Mouse (Mus musculus): ENCODE measurements around the gene Cstf3. TPM values are rescaled to one million over a fixed set of nuclear protein-coding genes. Genes with fewer than 3 reads are reported as not detected.
A peak's percentile ranks its signal among the peaks of the same experiment; 100 is the strongest.

Gene Cstf3
- polyA plus RNA-seq, 1 experiment: 12.0 TPM

- Histone ChIP-seq H3K36me3 (ENCODE audit: control insufficient read depth, insufficient read depth) (peaks cover 14% of the 10 kb centered on the region), H3ac (ENCODE audit: control insufficient read depth, insufficient read length) (no peak overlapping the region), H3K4me2 (ENCODE audit: low read depth) (no peak overlapping the region), H3K79me2 (ENCODE audit: control insufficient read depth, insufficient read depth) (no peaks in the 10 kb centered on the region), H3K27me3 (ENCODE audit: control insufficient read depth, insufficient read depth, insufficient read length) (no peaks in the 10 kb centered on the region), H3K4me3 (no peak overlapping the region)
- TF ChIP-seq REST (IDR thresholded peaks at IDR 0.05; ENCODE audit: insufficient read depth, insufficient read length): no peak
Observed at GRCm38 (mm10) chr2:104669122-104669804, 78.9 kb downstream of the Cstf3 start.

GRCm38 (mm10) chr2:104671724-104672123 lies 81.4 kb downstream of the Cstf3 start:
- Histone ChIP-seq H3K79me2 (ENCODE audit: control insufficient read depth, insufficient read depth) (no peaks in the 10 kb centered on the region), H3K4me3 (no peak overlapping the region), H3K36me3 (ENCODE audit: control insufficient read depth, insufficient read depth) (no peaks in the 10 kb centered on the region), H3K4me2 (ENCODE audit: low read depth) (no peak overlapping the region), H3ac (ENCODE audit: control insufficient read depth, insufficient read length) (no peak overlapping the region), H3K27me3 (ENCODE audit: control insufficient read depth, insufficient read depth, insufficient read length) (no peaks in the 10 kb centered on the region)
- TF ChIP-seq REST (IDR thresholded peaks at IDR 0.05; ENCODE audit: insufficient read depth, insufficient read length) (no peak), USF1 (IDR thresholded peaks at IDR 0.05; ENCODE audit: low read depth) (no peak), TCF3 (IDR thresholded peaks at IDR 0.05; ENCODE audit: insufficient read length, low read depth) (no peak), E2F4 (IDR thresholded peaks at IDR 0.05; ENCODE audit: insufficient read depth) (no peak), POLR2A (IDR thresholded peaks at IDR 0.05; ENCODE audit: insufficient read length, low read depth) (no peak), MYOD1 (IDR thresholded peaks at IDR 0.05; ENCODE audit: control insufficient read depth in 1 of 3, insufficient read length in 2 of 3, low read depth in 2 of 3) (no peak), CEBPB (IDR thresholded peaks at IDR 0.05; ENCODE audit: insufficient read depth, poor library complexity, severe bottlenecking) (no peak), MYOG (IDR thresholded peaks at IDR 0.05; ENCODE audit: control insufficient read depth in 1 of 3, insufficient read depth in 1 of 3, insufficient read length in 2 of 3, low read depth in 2 of 3) (no peak), TCF12 (IDR thresholded peaks at IDR 0.05; ENCODE audit: insufficient read depth, poor library complexity, severe bottlenecking) (no peak), SRF (IDR thresholded peaks at IDR 0.05; ENCODE audit: control insufficient read depth, insufficient read length, low read depth) (no peak), POLR2AphosphoS2 (IDR thresholded peaks at IDR 0.05; ENCODE audit: insufficient read length, low read depth) (no peak), MAX (IDR thresholded peaks at IDR 0.05; ENCODE audit: low read depth) (no peak)

GRCm38 (mm10) chr2:104677326-104677725 lies 87.0 kb downstream of the Cstf3 start:
- H3K4me3 ChIP-seq: no peak overlapping the region

GRCm38 (mm10) chr2:104684771-104685170 lies 94.4 kb downstream of the Cstf3 start:
- H3K79me2 ChIP-seq (ENCODE audit: control insufficient read depth, insufficient read depth): no peaks in the 10 kb centered on the region
- peaks cover 3% of the 10 kb centered on the region for H3K36me3 ChIP-seq (ENCODE audit: control insufficient read depth, insufficient read depth)
- no peak overlapping the region for H3K4me3 ChIP-seq
- no peak overlapping the region for H3ac ChIP-seq (ENCODE audit: control insufficient read depth, insufficient read length)
- H3K4me2 ChIP-seq (ENCODE audit: low read depth): peak overlapping the region; percentile 32
- TF ChIP-seq TCF12 (IDR thresholded peaks at IDR 0.05; ENCODE audit: insufficient read depth, poor library complexity, severe bottlenecking) (no peak), POLR2A (IDR thresholded peaks at IDR 0.05; ENCODE audit: insufficient read length, low read depth) (no peak), TCF3 (IDR thresholded peaks at IDR 0.05; ENCODE audit: insufficient read length, low read depth) (no peak), POLR2AphosphoS2 (IDR thresholded peaks at IDR 0.05; ENCODE audit: insufficient read length, low read depth) (no peak), REST (IDR thresholded peaks at IDR 0.05; ENCODE audit: insufficient read depth, insufficient read length) (no peak), MAX (IDR thresholded peaks at IDR 0.05; ENCODE audit: low read depth) (no peak), CEBPB (IDR thresholded peaks at IDR 0.05; ENCODE audit: insufficient read depth, poor library complexity, severe bottlenecking) (no peak)
- H3K27me3 ChIP-seq (ENCODE audit: control insufficient read depth, insufficient read depth, insufficient read length): no peaks in the 10 kb centered on the region

More at GRCm38 (mm10) chr2:104677326-104677725, 87.0 kb downstream of the Cstf3 start:
- Histone ChIP-seq H3ac (ENCODE audit: control insufficient read depth, insufficient read length) (no peak overlapping the region), H3K36me3 (ENCODE audit: control insufficient read depth, insufficient read depth) (no peaks in the 10 kb centered on the region), H3K4me2 (ENCODE audit: low read depth) (no peak overlapping the region), H3K79me2 (ENCODE audit: control insufficient read depth, insufficient read depth) (no peaks in the 10 kb centered on the region), H3K27me3 (ENCODE audit: control insufficient read depth, insufficient read depth, insufficient read length) (no peaks in the 10 kb centered on the region)
- no peak for TF ChIP-seq TCF12 (IDR thresholded peaks at IDR 0.05; ENCODE audit: insufficient read depth, poor library complexity, severe bottlenecking)
- TF ChIP-seq REST (IDR thresholded peaks at IDR 0.05; ENCODE audit: insufficient read depth, insufficient read length): no peak

GRCm38 (mm10) chr2:104685418-104685817 lies 95.1 kb downstream of the Cstf3 start:
- TF ChIP-seq MYOD1 (IDR thresholded peaks at IDR 0.05; ENCODE audit: control insufficient read depth in 1 of 3, insufficient read length in 2 of 3, low read depth in 2 of 3) (peak in 1 of 3 experiments; percentile 8), TCF12 (IDR thresholded peaks at IDR 0.05; ENCODE audit: insufficient read depth, poor library complexity, severe bottlenecking) (no peak), MYOG (IDR thresholded peaks at IDR 0.05; ENCODE audit: control insufficient read depth in 1 of 3, insufficient read depth in 1 of 3, insufficient read length in 2 of 3, low read depth in 2 of 3) (no peak), TCF3 (IDR thresholded peaks at IDR 0.05; ENCODE audit: insufficient read length, low read depth) (no peak)
- Histone ChIP-seq H3K27me3 (ENCODE audit: control insufficient read depth, insufficient read depth, insufficient read length) (no peaks in the 10 kb centered on the region), H3K4me3 (no peak overlapping the region), H3K4me2 (ENCODE audit: low read depth) (peak overlapping the region; percentile 32), H3K36me3 (ENCODE audit: control insufficient read depth, insufficient read depth) (peaks cover 3% of the 10 kb centered on the region), H3K79me2 (ENCODE audit: control insufficient read depth, insufficient read depth) (no peaks in the 10 kb centered on the region), H3ac (ENCODE audit: control insufficient read depth, insufficient read length) (no peak overlapping the region)
